ENCODE assay signal across 15 mouse cellular contexts in the genomic region with DNA sequence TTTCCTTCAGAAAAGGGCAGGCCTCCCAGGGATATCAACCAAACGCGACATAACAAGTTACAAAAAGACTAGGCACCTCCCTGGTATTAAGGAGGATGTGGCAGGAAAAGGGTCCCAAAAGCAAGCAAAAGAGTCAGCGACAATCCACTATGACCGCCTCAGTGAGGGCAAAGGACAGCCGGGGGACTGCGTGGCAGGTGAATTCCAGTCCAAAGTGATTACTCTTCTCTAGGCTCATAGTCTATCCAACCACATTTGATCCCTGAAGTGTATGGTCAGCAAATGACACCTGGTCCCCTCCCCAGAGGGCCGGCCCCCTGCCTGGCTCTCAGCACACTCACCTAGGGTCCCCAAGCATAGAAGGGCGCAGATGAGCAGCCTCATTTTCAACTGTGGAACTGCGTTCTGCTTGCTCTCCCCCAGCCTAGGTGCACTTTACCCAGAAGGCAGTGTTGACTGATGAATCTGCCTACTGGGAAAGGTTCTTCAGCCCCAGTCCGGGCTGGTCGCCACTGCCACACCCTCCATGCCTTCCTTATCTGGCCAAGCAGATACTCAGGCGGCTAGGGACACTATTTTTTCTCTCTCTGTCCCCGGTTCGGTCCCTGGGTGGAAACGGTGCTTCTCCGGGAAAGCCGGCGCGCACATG. TPM values are rescaled to one million over a fixed set of nuclear protein-coding genes. Genes with fewer than 3 reads are reported as not detected.
DNase-seq lines count a peak whose midpoint lies in the region; ATAC-seq and TF ChIP-seq lines count a peak whose summit lies in the region.
"Had no signal": no experiment of that assay in that cellular context is flagged by ENCODE, and none has a peak within 500 bp of the region (broad histone marks: within the 10 kb centered on the region; RNA-seq: fewer than 3 reads in every experiment).

No protein-coding gene starts in this region.

- TF ChIP-seq CTCF in ES-Bruce4 (IDR thresholded peaks at IDR 0.05; ENCODE audit: low read depth, low read length) = no peak

- no peaks in the 10 kb centered on the region for H3K9me3 ChIP-seq in heart, embryonic 10.5 days
- H3K9me3 ChIP-seq in ES-Bruce4 (replicated peaks; ENCODE audit: control insufficient read depth, insufficient read depth, low read length, poor library complexity, severe bottlenecking) = no peaks in the 10 kb centered on the region
- no peaks in the 10 kb centered on the region for H3K9me3 ChIP-seq in erythroblast, embryonic 14.5 days (ENCODE audit: control insufficient read depth, low read length)
- no peaks in the 10 kb centered on the region for H3K9me3 ChIP-seq in neural tube, embryonic 15.5 days (replicated peaks)
- H3K9me3 ChIP-seq: megakaryocyte, embryonic 14.5 days had no signal

- H3K4me1 ChIP-seq in heart, embryonic 10.5 days = peaks cover 22% of the 10 kb centered on the region
- H3K4me1 ChIP-seq in ES-Bruce4 (ENCODE audit: control insufficient read depth, insufficient read depth, low read length) = no peaks in the 10 kb centered on the region
- peaks cover 66% of the 10 kb centered on the region for H3K4me1 ChIP-seq in erythroblast, embryonic 14.5 days (ENCODE audit: control insufficient read depth)
- H3K4me1 ChIP-seq in neural tube, embryonic 15.5 days = no peaks in the 10 kb centered on the region

- TF ChIP-seq EP300 in ES-Bruce4 (IDR thresholded peaks at IDR 0.05; ENCODE audit: insufficient read depth, low read depth, low read length) = no peak

- peak; percentile 88 for DNase-seq in heart, embryonic 10.5 days (ENCODE audit: low spot score)
- DNase-seq in heart, postnatal 4 days = no peak
- DNase-seq in adrenal gland, adult (ENCODE audit: inconsistent age in 2 of 2, low spot score in 1 of 2) = no peak
- DNase-seq in ovary, postnatal 14 days (ENCODE audit: low spot score) = no peak
- DNase-seq: kidney, postnatal 14 days had no signal

- no peaks in the 10 kb centered on the region for H3K36me3 ChIP-seq in heart, embryonic 10.5 days
- H3K36me3 ChIP-seq in ES-Bruce4 (ENCODE audit: control insufficient read depth, insufficient read depth, low read length, poor library complexity, severe bottlenecking) = no peaks in the 10 kb centered on the region
- H3K36me3 ChIP-seq in erythroblast, embryonic 14.5 days (ENCODE audit: control insufficient read depth) = peaks cover 43% of the 10 kb centered on the region
- H3K36me3 ChIP-seq in neural tube, embryonic 15.5 days = no peaks in the 10 kb centered on the region

- H3K27ac ChIP-seq in heart, embryonic 10.5 days = peak overlapping the region; percentile 79
- H3K27ac ChIP-seq in ES-Bruce4 (ENCODE audit: insufficient read depth, low read length) = no peak overlapping the region
- no peak overlapping the region for H3K27ac ChIP-seq in neural tube, embryonic 15.5 days (replicated peaks)

- no peak for TF ChIP-seq POLR2A in ES-Bruce4 (IDR thresholded peaks at IDR 0.05; ENCODE audit: insufficient read depth, low read length)

- H3K4me3 ChIP-seq in heart, embryonic 10.5 days = no peak overlapping the region; the same call in 1 of the 2 replicates
- H3K4me3 ChIP-seq in ES-Bruce4 (ENCODE audit: low read depth, low read length) = peak overlapping the region; percentile 12; the same call in 1 of the 2 replicates
- H3K4me3 ChIP-seq in erythroblast, embryonic 14.5 days (replicated peaks) = peak overlapping the region; percentile 69
- H3K4me3 ChIP-seq in neural tube, embryonic 15.5 days (replicated peaks) = no peak overlapping the region
- H3K4me3 ChIP-seq: megakaryocyte, embryonic 14.5 days had no signal

- peak; percentile 40; the same call in 1 of the 2 replicates for ATAC-seq in megakaryocyte, adult 5-6 weeks (ENCODE audit: poor library complexity, severe bottlenecking)
- no peak for ATAC-seq in neural tube, embryonic 15.5 days (ENCODE audit: low FRiP score)

- H3K9ac ChIP-seq in ES-Bruce4 (ENCODE audit: low read depth, poor library complexity, severe bottlenecking) = peak overlapping the region; percentile 16; the same call in 1 of the 2 replicates
- no peak overlapping the region for H3K9ac ChIP-seq in neural tube, embryonic 15.5 days (replicated peaks)

- no peaks in the 10 kb centered on the region for H3K27me3 ChIP-seq in heart, embryonic 10.5 days (ENCODE audit: insufficient read depth, poor library complexity, severe bottlenecking)
- H3K27me3 ChIP-seq in ES-Bruce4 (ENCODE audit: control insufficient read depth, insufficient read depth, low read length, poor library complexity, severe bottlenecking) = no peaks in the 10 kb centered on the region
- no peaks in the 10 kb centered on the region for H3K27me3 ChIP-seq in erythroblast, embryonic 14.5 days (ENCODE audit: control insufficient read depth)
- H3K27me3 ChIP-seq in neural tube, embryonic 15.5 days (replicated peaks) = no peaks in the 10 kb centered on the region

- H3K4me2 ChIP-seq in neural tube, embryonic 15.5 days = no peak overlapping the region

- WGBS in heart, embryonic 10.5 days = 56% methylated on average over 19 of the region's 19 CpGs
- 91% methylated on average over 19 of the region's 19 CpGs for WGBS in neural tube, embryonic 15.5 days

RNA-seq across cellular contexts. Expression of a gene that starts 16.9 kb away (rescaled TPM):
- 6.7 and 7.3 TPM in 2 replicates for polyA plus RNA-seq in heart, embryonic 10.5 days (2016; fragmentation: Nextera tagmentation; extraction: Ambion mirVana)
- under 1 TPM; 0.23 to 0.48 TPM for total RNA-seq in heart, postnatal 4 days (2021)
- 2.6 and 4.4 TPM in 2 replicates for polyA plus RNA-seq in ES-Bruce4 (2011; ENCODE audit: insufficient read depth, insufficient read length, low read depth, missing spikeins)
- 11.6 and 12.4 TPM in 2 replicates for polyA plus RNA-seq in erythroblast, embryonic 14.5 days (2012)
- total RNA-seq in megakaryocyte, adult 5-6 weeks (2015) = 0.89 and 2.3 TPM in 2 replicates
- total RNA-seq in megakaryocyte, adult 5-6 weeks (2017) = 1.7 and 2.4 TPM in 2 replicates
- 1.5 TPM in 2 replicates for polyA plus RNA-seq in neural tube, embryonic 15.5 days (2015; fragmentation: Nextera tagmentation; extraction: Ambion mirVana)
- total RNA-seq: left cerebral cortex, postnatal 25 days had no signal

RNA-seq across cellular contexts. Expression of a gene that starts 17.1 kb away (rescaled TPM):
- 56.6 and 62.6 TPM in 2 replicates for polyA plus RNA-seq in heart, embryonic 10.5 days (2016; fragmentation: Nextera tagmentation; extraction: Ambion mirVana)
- total RNA-seq in heart, postnatal 4 days (2021) = 10 to 100 TPM; 58.6 to 65.2 TPM
- polyA plus RNA-seq in ES-Bruce4 (2011; ENCODE audit: insufficient read depth, insufficient read length, low read depth, missing spikeins) = 163 and 200 TPM in 2 replicates
- 2.6 and 3.9 TPM in 2 replicates for polyA plus RNA-seq in erythroblast, embryonic 14.5 days (2012)
- total RNA-seq in megakaryocyte, adult 5-6 weeks (2015) = 111 and 113 TPM in 2 replicates
- total RNA-seq in megakaryocyte, adult 5-6 weeks (2017) = 130 and 151 TPM in 2 replicates
- 17.6 and 31.5 TPM in 2 replicates for polyA plus RNA-seq in neural tube, embryonic 15.5 days (2015; fragmentation: Nextera tagmentation; extraction: Ambion mirVana)

RNA-seq across cellular contexts. Expression of a gene that starts 57.7 kb away (rescaled TPM):
- polyA plus RNA-seq in heart, embryonic 10.5 days (2016; fragmentation: Nextera tagmentation; extraction: Ambion mirVana) = 32.8 and 314 TPM in 2 replicates
- total RNA-seq in heart, postnatal 4 days (2021) = 10 to 100 TPM; 19.2 to 21.1 TPM
- 2.1 and 2.2 TPM in 2 replicates for polyA plus RNA-seq in ES-Bruce4 (2011; ENCODE audit: insufficient read depth, insufficient read length, low read depth, missing spikeins)
- 0.66 and 2.0 TPM in 2 replicates for polyA plus RNA-seq in erythroblast, embryonic 14.5 days (2012)
- 234 and 247 TPM in 2 replicates for total RNA-seq in megakaryocyte, adult 5-6 weeks (2015)
- total RNA-seq in megakaryocyte, adult 5-6 weeks (2017) = 92.2 and 130 TPM in 2 replicates
- 38.9 and 52.8 TPM in 2 replicates for polyA plus RNA-seq in neural tube, embryonic 15.5 days (2015; fragmentation: Nextera tagmentation; extraction: Ambion mirVana)

RNA-seq across cellular contexts. Expression of a gene that starts 57.9 kb away (rescaled TPM):
- 0.90 TPM in 1 of 2 replicates, not detected in the other for polyA plus RNA-seq in heart, embryonic 10.5 days (2016; fragmentation: Nextera tagmentation; extraction: Ambion mirVana)
- total RNA-seq in heart, postnatal 4 days (2021) = 1 to 10 TPM; 4.9 to 6.7 TPM
- polyA plus RNA-seq in ES-Bruce4 (2011; ENCODE audit: insufficient read depth, insufficient read length, low read depth, missing spikeins) = 0.73 and 1.3 TPM in 2 replicates
- polyA plus RNA-seq in erythroblast, embryonic 14.5 days (2012) = not detected in 2 replicates
- not detected in 2 replicates for total RNA-seq in megakaryocyte, adult 5-6 weeks (2015)
- 0.55 TPM in 1 of 2 replicates, not detected in the other for total RNA-seq in megakaryocyte, adult 5-6 weeks (2017)
- polyA plus RNA-seq in neural tube, embryonic 15.5 days (2015; fragmentation: Nextera tagmentation; extraction: Ambion mirVana) = 0.35 TPM in 1 of 2 replicates, not detected in the other
- total RNA-seq: hematopoietic stem cell, adult 5-6 weeks; neutrophil, adult 5-6 weeks had no signal
- polyA plus RNA-seq: brain, embryonic 14.5 days; frontal cortex, adult 2 months had no signal

Comparison
In these comparisons a context has a peak if more than half of its experiments do, and no peak if none do; other contexts are left out.
1. H3K4me3 ChIP-seq: peak in ES-Bruce4 (single experiment) and erythroblast, embryonic 14.5 days (single experiment); none in heart, embryonic 10.5 days (single experiment) and neural tube, embryonic 15.5 days (single experiment).
2. RNA of a gene that starts 57.7 kb away (polyA plus RNA-seq): 32.8 to 314 TPM in heart, embryonic 10.5 days and 38.9 to 52.8 TPM in neural tube, embryonic 15.5 days; 2.1 to 2.2 TPM in ES-Bruce4 and 0.66 to 2.0 TPM in erythroblast, embryonic 14.5 days; every median in the first group is over 10 times any median in the second.